Mouse (Mus musculus): ENCODE results near the gene Hip1. TPM values are rescaled to one million over a fixed set of nuclear protein-coding genes. Genes with fewer than 3 reads are reported as not detected.

The Hip1 gene
- polyA plus RNA-seq, 1 experiment from 2014 or later = 38.2 TPM

GRCm38 (mm10) chr5:135498914-135499313, 46.0 kb downstream of the Hip1 start:
- H3K4me3 ChIP-seq = no peak overlapping the region
- no peak overlapping the region for H3K4me2 ChIP-seq
- no peaks in the 10 kb centered on the region for H3K4me1 ChIP-seq
- H3K27ac ChIP-seq = no peak overlapping the region
- no peaks in the 10 kb centered on the region for H3K27me3 ChIP-seq (replicated peaks)
- WGBS = 80% methylated on average over 3 of the region's 3 CpGs
- ATAC-seq (replicated peaks) = no peak
- H3K9me3 ChIP-seq = no peaks in the 10 kb centered on the region
- no peak overlapping the region for H3K9ac ChIP-seq
- H3K36me3 ChIP-seq (replicated peaks) = no peaks in the 10 kb centered on the region

- H3K27me3 ChIP-seq (replicated peaks) = no peaks in the 10 kb centered on the region
- H3K9ac ChIP-seq = no peak overlapping the region
- H3K36me3 ChIP-seq (replicated peaks) = no peaks in the 10 kb centered on the region
- H3K27ac ChIP-seq = no peak overlapping the region
- H3K9me3 ChIP-seq = no peaks in the 10 kb centered on the region
- 82% methylated on average over 6 of the region's 6 CpGs for WGBS
- ATAC-seq (replicated peaks) = no peak
- H3K4me1 ChIP-seq = no peaks in the 10 kb centered on the region
- no peak overlapping the region for H3K4me3 ChIP-seq
- no peak overlapping the region for H3K4me2 ChIP-seq
Measured at GRCm38 (mm10) chr5:135497347-135497955, 47.5 kb downstream of the Hip1 start.

- 86% methylated on average over 2 of the region's 2 CpGs for WGBS
- ATAC-seq (replicated peaks) = no peak
Measured at GRCm38 (mm10) chr5:135496489-135496888, 48.4 kb downstream of the Hip1 start.

GRCm38 (mm10) chr5:135495471-135495870, 49.4 kb downstream of the Hip1 start:
- no peaks in the 10 kb centered on the region for H3K36me3 ChIP-seq (replicated peaks)
- H3K4me3 ChIP-seq = no peak overlapping the region
- WGBS = 95% methylated on average over 8 of the region's 8 CpGs
- no peak overlapping the region for H3K9ac ChIP-seq
- H3K4me2 ChIP-seq = no peak overlapping the region
- H3K4me1 ChIP-seq = no peaks in the 10 kb centered on the region
- no peaks in the 10 kb centered on the region for H3K27me3 ChIP-seq (replicated peaks)
- no peaks in the 10 kb centered on the region for H3K9me3 ChIP-seq
- ATAC-seq (replicated peaks) = no peak
- no peak overlapping the region for H3K27ac ChIP-seq

More at GRCm38 (mm10) chr5:135496489-135496888, 48.4 kb downstream of the Hip1 start:
- Histone ChIP-seq H3K4me3 (no peak overlapping the region), H3K27ac (no peak overlapping the region), H3K27me3 (replicated peaks) (no peaks in the 10 kb centered on the region), H3K4me2 (no peak overlapping the region), H3K9ac (no peak overlapping the region), H3K36me3 (replicated peaks) (no peaks in the 10 kb centered on the region), H3K9me3 (no peaks in the 10 kb centered on the region), H3K4me1 (no peaks in the 10 kb centered on the region)

GRCm38 (mm10) chr5:135494183-135494910, 50.6 kb downstream of the Hip1 start:
- no peaks in the 10 kb centered on the region for H3K36me3 ChIP-seq (replicated peaks)
- WGBS = 79% methylated on average over 13 of the region's 13 CpGs
- H3K27ac ChIP-seq = no peak overlapping the region
- no peak overlapping the region for H3K4me2 ChIP-seq
- H3K27me3 ChIP-seq (replicated peaks) = no peaks in the 10 kb centered on the region
- H3K9me3 ChIP-seq = no peaks in the 10 kb centered on the region
- H3K4me3 ChIP-seq = no peak overlapping the region
- no peak for ATAC-seq (replicated peaks)
- H3K4me1 ChIP-seq = peaks cover 10% of the 10 kb centered on the region
- no peak overlapping the region for H3K9ac ChIP-seq

GRCm38 (mm10) chr5:135493095-135493494, 51.8 kb downstream of the Hip1 start:
- WGBS = 82% methylated on average over 3 of the region's 3 CpGs
- no peak for ATAC-seq (replicated peaks)
- H3K4me2 ChIP-seq = no peak overlapping the region

GRCm38 (mm10) chr5:135492126-135492525, 52.8 kb downstream of the Hip1 start:
- no peaks in the 10 kb centered on the region for H3K27me3 ChIP-seq (replicated peaks)
- H3K4me2 ChIP-seq = no peak overlapping the region
- no peaks in the 10 kb centered on the region for H3K9me3 ChIP-seq
- H3K4me1 ChIP-seq = peaks cover 26% of the 10 kb centered on the region
- WGBS = 89% methylated on average over 2 of the region's 2 CpGs
- no peak overlapping the region for H3K4me3 ChIP-seq
- no peak overlapping the region for H3K27ac ChIP-seq
- no peak for ATAC-seq (replicated peaks)
- H3K36me3 ChIP-seq (replicated peaks) = no peaks in the 10 kb centered on the region
- no peak overlapping the region for H3K9ac ChIP-seq

More at GRCm38 (mm10) chr5:135493095-135493494, 51.8 kb downstream of the Hip1 start:
- Histone ChIP-seq H3K4me3 (no peak overlapping the region), H3K27me3 (replicated peaks) (no peaks in the 10 kb centered on the region), H3K9me3 (no peaks in the 10 kb centered on the region), H3K9ac (no peak overlapping the region), H3K36me3 (replicated peaks) (no peaks in the 10 kb centered on the region), H3K4me1 (peaks cover 16% of the 10 kb centered on the region), H3K27ac (no peak overlapping the region)

- no peaks in the 10 kb centered on the region for H3K9me3 ChIP-seq
- ATAC-seq (replicated peaks) = peak; percentile 66
Measured at GRCm38 (mm10) chr5:135489695-135490294, 55.1 kb downstream of the Hip1 start.

GRCm38 (mm10) chr5:135488881-135489694, 55.8 kb downstream of the Hip1 start:
- Histone ChIP-seq H3K9ac (peak overlapping the region; percentile 75), H3K27ac (peak overlapping the region; percentile 95), H3K36me3 (replicated peaks) (no peaks in the 10 kb centered on the region), H3K9me3 (no peaks in the 10 kb centered on the region), H3K4me2 (peak overlapping the region; percentile 89), H3K4me3 (peak overlapping the region; percentile 75), H3K27me3 (replicated peaks) (no peaks in the 10 kb centered on the region), H3K4me1 (peaks cover 38% of the 10 kb centered on the region)
- ATAC-seq (replicated peaks) = peak; percentile 88
- 1% methylated on average over 58 of the region's 59 CpGs for WGBS

More at GRCm38 (mm10) chr5:135489695-135490294, 55.1 kb downstream of the Hip1 start:
- Histone ChIP-seq H3K4me1 (peaks cover 38% of the 10 kb centered on the region), H3K4me3 (peak overlapping the region; percentile 75), H3K4me2 (peak overlapping the region; percentile 89), H3K27me3 (replicated peaks) (no peaks in the 10 kb centered on the region), H3K36me3 (replicated peaks) (no peaks in the 10 kb centered on the region), H3K9ac (peak overlapping the region; percentile 75), H3K27ac (peak overlapping the region; percentile 95)
- 2% methylated on average over 14 of the region's 14 CpGs for WGBS

- Histone ChIP-seq H3K36me3 (replicated peaks) (no peaks in the 10 kb centered on the region), H3K4me1 (peaks cover 38% of the 10 kb centered on the region), H3K27me3 (replicated peaks) (no peaks in the 10 kb centered on the region), H3K9ac (peak overlapping the region; percentile 75), H3K4me3 (peak overlapping the region; percentile 75), H3K4me2 (peak overlapping the region; percentile 89), H3K27ac (peak overlapping the region; percentile 95), H3K9me3 (no peaks in the 10 kb centered on the region)
- 1% methylated on average over 19 of the region's 19 CpGs for WGBS
- ATAC-seq (replicated peaks) = peak; percentile 21
Measured at GRCm38 (mm10) chr5:135488222-135488880, 56.6 kb downstream of the Hip1 start.

GRCm38 (mm10) chr5:135485289-135485688, 59.6 kb downstream of the Hip1 start:
- H3K9me3 ChIP-seq = no peaks in the 10 kb centered on the region
- no peak overlapping the region for H3K4me3 ChIP-seq
- no peak for ATAC-seq (replicated peaks)
- no peaks in the 10 kb centered on the region for H3K36me3 ChIP-seq (replicated peaks)
- 93% methylated on average over 3 of the region's 3 CpGs for WGBS
- no peak overlapping the region for H3K9ac ChIP-seq
- no peaks in the 10 kb centered on the region for H3K27me3 ChIP-seq (replicated peaks)
- H3K4me2 ChIP-seq = no peak overlapping the region
- H3K27ac ChIP-seq = no peak overlapping the region
- H3K4me1 ChIP-seq = peaks cover 37% of the 10 kb centered on the region
